Mouse (Mus musculus) liver, embryonic 13.5 days (tissue): ENCODE data around the gene Sva. TPM values are rescaled to one million over a fixed set of nuclear protein-coding genes. Genes with fewer than 3 reads are reported as not detected.

Experiments
- ATAC-seq: fragments of 200-750 bp; cut with Nextera tagmentation; 2 replicates; pipeline ENCODE4 v1.8.0; 2017; ENCODE audit warnings: low read depth, mild to moderate bottlenecking, moderate number of reproducible peaks, moderate library complexity
- DNase-seq: peaks from one replicate; pipeline ENCODE4 v3.0.0; 2022
- H3K27ac ChIP-seq: fragments of 300-500 bp; sonication (generic); 2 replicates; pipeline ENCODE4 v1.5.1; 2015; ENCODE audit warnings: moderate library complexity, mild to moderate bottlenecking, inconsistent platforms
- H3K27me3 ChIP-seq: fragments of 300-500 bp; sonication (generic); 2 replicates; pipeline ENCODE4 v1.6.1; 2015; ENCODE audit warnings: mild to moderate bottlenecking, inconsistent platforms
- H3K36me3 ChIP-seq: fragments of 300-500 bp; sonication (generic); 2 replicates; pipeline ENCODE4 v1.6.1; 2015; ENCODE audit warnings: mild to moderate bottlenecking, inconsistent platforms
- H3K4me1 ChIP-seq: fragments of 300-500 bp; sonication (generic); replicated peaks from 2 replicates; pipeline ENCODE4 v1.6.1; 2015; ENCODE audit warnings: inconsistent platforms
- H3K4me2 ChIP-seq: fragments of 300-500 bp; sonication (generic); 2 replicates; pipeline ENCODE4 v1.6.1; 2015; ENCODE audit warnings: inconsistent platforms, mild to moderate bottlenecking, moderate library complexity
- H3K4me3 ChIP-seq: fragments of 300-500 bp; sonication (generic); replicated peaks from 2 replicates; pipeline ENCODE4 v1.5.1; 2015; ENCODE audit warnings: mild to moderate bottlenecking, inconsistent platforms
- H3K9ac ChIP-seq: fragments of 300-500 bp; sonication (generic); 2 replicates; pipeline ENCODE4 v1.6.1; 2015; ENCODE audit warnings: mild to moderate bottlenecking, inconsistent platforms
- H3K9me3 ChIP-seq: fragments of 300-500 bp; sonication (generic); replicated peaks from 2 replicates; pipeline ENCODE4 v1.6.1; 2016; ENCODE audit warnings: inconsistent platforms
- polyA plus RNA-seq: library from polyadenylated mRNA; unstranded; fragments of >200 nt; fragmentation: Nextera tagmentation; extraction: Ambion mirVana; gene quantifications from 2 replicates; pipeline ENCODE4 v1.2.1, GENCODE M21; 2015

Sva gene
- not detected in 2 replicates for polyA plus RNA-seq

GRCm38 (mm10) chr6:42038094-42038493 is at the start of gene Sva:
TSS of gene Sva (plus strand) at chr6:42038394.
- H3K4me3 ChIP-seq, result no peak within 1 kb of the TSS
- ATAC-seq (no peak), DNase-seq (no peak)
- H3K4me1 ChIP-seq, result no peaks in the 10 kb centered on the region
- H3K9me3 ChIP-seq, result no peaks in the 10 kb centered on the region
- no peaks in the 10 kb centered on the region for H3K36me3 ChIP-seq
- H3K4me2 ChIP-seq, result no peak within 1 kb of the TSS
- no peak within 1 kb of the TSS for H3K9ac ChIP-seq
- H3K27me3 ChIP-seq, result no peaks in the 10 kb centered on the region
- H3K27ac ChIP-seq, result no peak within 1 kb of the TSS

Other genes with a start within 250 kb of the Sva start
- gene Pip, start 190.9 kb upstream of the Sva start, polyA plus RNA-seq, result not detected in 2 replicates
- gene Sval2, start 185.4 kb upstream of the Sva start, polyA plus RNA-seq, result not detected in 2 replicates
- gene Sval1, start 86.8 kb upstream of the Sva start, polyA plus RNA-seq, result not detected in 2 replicates
- gene Sval3, start 70.3 kb upstream of the Sva start, polyA plus RNA-seq, result not detected in 2 replicates
- gene Tas2r139, start 102.5 kb downstream of the Sva start, polyA plus RNA-seq, result not detected in 2 replicates
- not detected in 2 replicates for gene Tas2r144, start 176.9 kb downstream of the Sva start, polyA plus RNA-seq
- 6.9 and 8.1 TPM in 2 replicates for gene Gstk1, start 207.5 kb downstream of the Sva start, polyA plus RNA-seq
- gene Tmem139, start 223.6 kb downstream of the Sva start, polyA plus RNA-seq, result 0.12 TPM in 1 of 2 replicates, not detected in the other
- gene Casp2, start 226.6 kb downstream of the Sva start, polyA plus RNA-seq, result 26.0 and 29.8 TPM in 2 replicates
- gene Clcn1, start 248.3 kb downstream of the Sva start, polyA plus RNA-seq, result 0.08 TPM in 1 of 2 replicates, not detected in the other